In genomic region chr6:67178101-67178500, GRCm38 (mm10) we compare ENCODE assay signal across 13 mouse cellular contexts. TPM values are rescaled to one million over a fixed set of nuclear protein-coding genes. Genes with fewer than 3 reads are reported as not detected.
DNase-seq lines count a peak whose midpoint lies in the region; ATAC-seq and TF ChIP-seq lines count a peak whose summit lies in the region.
"Had no signal": no experiment of that assay in that cellular context is flagged by ENCODE, and none has a peak within 500 bp of the region (broad histone marks: within the 10 kb centered on the region; RNA-seq: fewer than 3 reads in every experiment).

No protein-coding gene starts in this region.

- no peaks in the 10 kb centered on the region for H3K9me3 ChIP-seq in embryonic facial prominence, embryonic 14.5 days (ENCODE audit: control insufficient read depth, low read length)
- H3K9me3 ChIP-seq in embryonic facial prominence, embryonic 10.5 days, result no peaks in the 10 kb centered on the region
- H3K9me3 ChIP-seq in limb, embryonic 14.5 days (ENCODE audit: control insufficient read depth, low read length), result no peaks in the 10 kb centered on the region
- H3K9me3 ChIP-seq: neural tube, embryonic 12.5 days had no signal

- 11% methylated on average over 1 of the region's 1 CpGs for WGBS in embryonic facial prominence, embryonic 14.5 days
- 80% methylated on average over 1 of the region's 1 CpGs for WGBS in embryonic facial prominence, embryonic 10.5 days
- 0% methylated on average over 1 of the region's 1 CpGs for WGBS in limb, embryonic 14.5 days

- no peak for TF ChIP-seq POLR2A in limb, embryonic 14.5 days (IDR thresholded peaks at IDR 0.05; ENCODE audit: borderline replicate concordance, extremely low read depth, insufficient read depth, insufficient read length)

- peak; percentile 65 for DNase-seq in embryonic facial prominence, embryonic 14.5 days (ENCODE audit: low spot score)
- DNase-seq in embryonic facial prominence, embryonic 10.5 days (ENCODE audit: low spot score), result no peak
- DNase-seq in kidney, postnatal 4 days, result peak; percentile 14 to 25
- no peak for DNase-seq in kidney, postnatal 14 days
- DNase-seq in limb, embryonic 14.5 days (ENCODE audit: low spot score), result peak; percentile 76
- no peak for DNase-seq in right cerebral cortex, adult 18-20 months
- DNase-seq in spleen, adult 18-20 months, result no peak
- DNase-seq: cerebellum, adult 11-12 months; right cerebral cortex, postnatal 4 days; thymus, adult 18-20 months had no signal

- no peak overlapping the region for H3K4me2 ChIP-seq in embryonic facial prominence, embryonic 14.5 days (ENCODE audit: low read depth, low read length)
- H3K4me2 ChIP-seq in limb, embryonic 14.5 days (replicated peaks; ENCODE audit: low read depth, low read length, severe bottlenecking), result no peak overlapping the region
- H3K4me2 ChIP-seq: neural tube, embryonic 12.5 days had no signal

- H3K4me3 ChIP-seq in embryonic facial prominence, embryonic 14.5 days (ENCODE audit: low read depth, low read length), result no peak overlapping the region
- H3K4me3 ChIP-seq in embryonic facial prominence, embryonic 10.5 days, result no peak overlapping the region
- H3K4me3 ChIP-seq in limb, embryonic 14.5 days (replicated peaks; ENCODE audit: low read length), result no peak overlapping the region
- H3K4me3 ChIP-seq: layer of hippocampus, adult 2 months; neural tube, embryonic 12.5 days had no signal

- H3K27ac ChIP-seq in embryonic facial prominence, embryonic 14.5 days (replicated peaks; ENCODE audit: low read depth, low read length), result no peak overlapping the region
- H3K27ac ChIP-seq in embryonic facial prominence, embryonic 10.5 days (replicated peaks), result no peak overlapping the region
- H3K27ac ChIP-seq in limb, embryonic 14.5 days (replicated peaks; ENCODE audit: low read depth, low read length), result no peak overlapping the region
- H3K27ac ChIP-seq: layer of hippocampus, adult 2 months; neural tube, embryonic 12.5 days had no signal

- no peak overlapping the region for H3K9ac ChIP-seq in embryonic facial prominence, embryonic 14.5 days (ENCODE audit: low read depth, low read length)
- H3K9ac ChIP-seq in limb, embryonic 14.5 days (ENCODE audit: low read depth, low read length, severe bottlenecking), result no peak overlapping the region
- H3K9ac ChIP-seq: neural tube, embryonic 12.5 days had no signal

- no peaks in the 10 kb centered on the region for H3K36me3 ChIP-seq in embryonic facial prominence, embryonic 14.5 days (ENCODE audit: control insufficient read depth, insufficient read depth, low read length)
- H3K36me3 ChIP-seq in embryonic facial prominence, embryonic 10.5 days (replicated peaks), result no peaks in the 10 kb centered on the region
- no peaks in the 10 kb centered on the region for H3K36me3 ChIP-seq in limb, embryonic 14.5 days (ENCODE audit: control insufficient read depth, insufficient read depth, low read length)
- H3K36me3 ChIP-seq: neural tube, embryonic 12.5 days had no signal

- H3K27me3 ChIP-seq in embryonic facial prominence, embryonic 14.5 days (replicated peaks; ENCODE audit: control insufficient read depth, insufficient read depth, low read length), result no peaks in the 10 kb centered on the region
- no peaks in the 10 kb centered on the region for H3K27me3 ChIP-seq in embryonic facial prominence, embryonic 10.5 days (replicated peaks; ENCODE audit: low read depth, poor library complexity, severe bottlenecking)
- no peaks in the 10 kb centered on the region for H3K27me3 ChIP-seq in limb, embryonic 14.5 days (ENCODE audit: control insufficient read depth, insufficient read depth, low read length)
- H3K27me3 ChIP-seq: neural tube, embryonic 12.5 days had no signal

- no peaks in the 10 kb centered on the region for H3K4me1 ChIP-seq in embryonic facial prominence, embryonic 14.5 days (ENCODE audit: control insufficient read depth, insufficient read depth, low read length)
- no peaks in the 10 kb centered on the region for H3K4me1 ChIP-seq in embryonic facial prominence, embryonic 10.5 days
- H3K4me1 ChIP-seq in limb, embryonic 14.5 days (ENCODE audit: control insufficient read depth, insufficient read depth, low read length), result peaks cover 4% of the 10 kb centered on the region; the same call in 1 of the 2 replicates
- H3K4me1 ChIP-seq: neural tube, embryonic 12.5 days had no signal

- ATAC-seq in embryonic facial prominence, embryonic 14.5 days (ENCODE audit: low read depth), result peak; percentile 47; the same call in 1 of the 2 replicates
- peak; percentile 76; the same call in 1 of the 2 replicates for ATAC-seq in erythroid progenitor cell, adult 5-6 weeks (replicated peaks; ENCODE audit: low FRiP score, poor library complexity, severe bottlenecking)
- no peak for ATAC-seq in limb, embryonic 14.5 days (ENCODE audit: low FRiP score, low read depth)

RNA-seq across cellular contexts. Expression of gene Serbp1, which starts 59.9 kb away (rescaled TPM):
- 426 and 453 TPM in 2 replicates for polyA plus RNA-seq in embryonic facial prominence, embryonic 14.5 days (2014; fragmentation: Nextera tagmentation; extraction: Ambion mirVana)
- 503 and 518 TPM in 2 replicates for polyA plus RNA-seq in embryonic facial prominence, embryonic 10.5 days (2016; fragmentation: Nextera tagmentation; extraction: Ambion mirVana)
- 456 and 459 TPM in 2 replicates for total RNA-seq in erythroid progenitor cell, adult 5-6 weeks (2015; ENCODE audit: low replicate concordance)
- 627 and 659 TPM in 2 replicates for total RNA-seq in erythroid progenitor cell, adult 5-6 weeks (2017; ENCODE audit: low replicate concordance)
- 200 and 465 TPM in 2 replicates for polyA plus RNA-seq in limb, embryonic 14.5 days (2012; rRNA removed)
- 481 and 482 TPM in 2 replicates for polyA plus RNA-seq in limb, embryonic 14.5 days (2014; fragmentation: Nextera tagmentation; extraction: Ambion mirVana)

Comparison
In these comparisons a context has a peak if more than half of its experiments do, and no peak if none do; other contexts are left out.
1. DNase-seq: peak in embryonic facial prominence, embryonic 14.5 days (single experiment), kidney, postnatal 4 days (2 of 2) and limb, embryonic 14.5 days (single experiment); none in embryonic facial prominence, embryonic 10.5 days (single experiment), kidney, postnatal 14 days (single experiment), right cerebral cortex, adult 18-20 months (single experiment) and spleen, adult 18-20 months (0 of 2).